Mouse (Mus musculus): ENCODE measurements around the gene S100a13. TPM values are rescaled to one million over a fixed set of nuclear protein-coding genes. Genes with fewer than 3 reads are reported as not detected.
A peak's percentile ranks its signal among the peaks of the same experiment; 100 is the strongest.

S100a13 gene
- polyA plus RNA-seq, 1 experiment from 2014 or later, result 17.4 TPM

GRCm38 (mm10) chr3:90509747-90510123, 4.5 kb upstream of the S100a13 start:
- WGBS, result 18% methylated on average over 2 of the region's 2 CpGs
- H3K9ac ChIP-seq, result 0 out of 2 replicates have a peak overlapping the region, but pooled peaks have one; percentile 5
- no peaks in the 10 kb centered on the region for H3K9me3 ChIP-seq
- H3K27ac ChIP-seq, result peak overlapping the region; percentile 91
- peak overlapping the region; percentile 79 for H3K4me2 ChIP-seq (replicated peaks)
- peaks cover 27% of the 10 kb centered on the region for H3K36me3 ChIP-seq
- H3K27me3 ChIP-seq, result peaks cover 16% of the 10 kb centered on the region
- H3K4me1 ChIP-seq, result peaks cover 16% of the 10 kb centered on the region
- peak overlapping the region; percentile 90 for H3K4me3 ChIP-seq
- no peak for ATAC-seq (ENCODE audit: insufficient number of reproducible peaks, insufficient read depth, low FRiP score, low TSS enrichment)

- Histone ChIP-seq H3K9me3 (no peaks in the 10 kb centered on the region), H3K36me3 (peaks cover 4% of the 10 kb centered on the region; the same call in 1 of the 2 replicates), H3K4me1 (peaks cover 24% of the 10 kb centered on the region), H3K9ac (no peak overlapping the region), H3K27me3 (peaks cover 20% of the 10 kb centered on the region), H3K4me3 (no peak overlapping the region), H3K4me2 (replicated peaks) (no peak overlapping the region), H3K27ac (no peak overlapping the region)
- 84% methylated on average over 5 of the region's 5 CpGs for WGBS
- no peak for ATAC-seq (ENCODE audit: insufficient number of reproducible peaks, insufficient read depth, low FRiP score, low TSS enrichment)
Measured at GRCm38 (mm10) chr3:90512276-90512675, 2.0 kb upstream of the S100a13 start.

GRCm38 (mm10) chr3:90512948-90513642, 1.1 kb upstream of the S100a13 start:
- no peak for ATAC-seq (ENCODE audit: insufficient number of reproducible peaks, insufficient read depth, low FRiP score, low TSS enrichment)
- no peak overlapping the region for H3K27ac ChIP-seq
- 71% methylated on average over 9 of the region's 9 CpGs for WGBS
- H3K27me3 ChIP-seq, result peaks cover 20% of the 10 kb centered on the region
- H3K9ac ChIP-seq, result no peak overlapping the region
- no peaks in the 10 kb centered on the region for H3K9me3 ChIP-seq
- peaks cover 16% of the 10 kb centered on the region for H3K4me1 ChIP-seq
- H3K36me3 ChIP-seq, result no peaks in the 10 kb centered on the region
- no peak overlapping the region; the same call in 1 of the 2 replicates for H3K4me2 ChIP-seq (replicated peaks)
- no peak overlapping the region for H3K4me3 ChIP-seq

- peak overlapping the region; percentile 35 for H3K4me3 ChIP-seq
- peak overlapping the region; percentile 70 for H3K4me2 ChIP-seq (replicated peaks)
- H3K9ac ChIP-seq, result peak overlapping the region; percentile 42
- H3K9me3 ChIP-seq, result no peaks in the 10 kb centered on the region
- WGBS, result 1% methylated on average over 10 of the region's 10 CpGs
- H3K36me3 ChIP-seq, result no peaks in the 10 kb centered on the region
- no peak overlapping the region for H3K27ac ChIP-seq
- H3K27me3 ChIP-seq, result peaks cover 20% of the 10 kb centered on the region
- peak; percentile 75; the same call in 1 of the 2 replicates for ATAC-seq (ENCODE audit: insufficient number of reproducible peaks, insufficient read depth, low FRiP score, low TSS enrichment)
- H3K4me1 ChIP-seq, result peaks cover 16% of the 10 kb centered on the region
Measured at GRCm38 (mm10) chr3:90514691-90515090, 456 bp downstream of the S100a13 start.

- Histone ChIP-seq H3K27me3 (peaks cover 20% of the 10 kb centered on the region), H3K27ac (no peak overlapping the region), H3K9ac (peak overlapping the region; percentile 42), H3K4me2 (replicated peaks) (peak overlapping the region; percentile 70), H3K36me3 (no peaks in the 10 kb centered on the region), H3K4me1 (peaks cover 16% of the 10 kb centered on the region), H3K9me3 (no peaks in the 10 kb centered on the region), H3K4me3 (peak overlapping the region; percentile 35)
- WGBS, result 36% methylated on average over 1 of the region's 1 CpGs
- no peak for ATAC-seq (ENCODE audit: insufficient number of reproducible peaks, insufficient read depth, low FRiP score, low TSS enrichment)
Measured at GRCm38 (mm10) chr3:90515242-90515641, 1.0 kb downstream of the S100a13 start.

GRCm38 (mm10) chr3:90515789-90516188, 1.6 kb downstream of the S100a13 start:
- Histone ChIP-seq H3K27ac (no peak overlapping the region), H3K36me3 (no peaks in the 10 kb centered on the region), H3K9me3 (no peaks in the 10 kb centered on the region), H3K4me1 (peaks cover 16% of the 10 kb centered on the region), H3K27me3 (peaks cover 20% of the 10 kb centered on the region), H3K4me3 (no peak overlapping the region), H3K9ac (no peak overlapping the region), H3K4me2 (replicated peaks) (no peak overlapping the region)
- no peak for ATAC-seq (ENCODE audit: insufficient number of reproducible peaks, insufficient read depth, low FRiP score, low TSS enrichment)
- 90% methylated on average over 4 of the region's 4 CpGs for WGBS

GRCm38 (mm10) chr3:90517711-90518110, 3.5 kb downstream of the S100a13 start:
- ATAC-seq (ENCODE audit: insufficient number of reproducible peaks, insufficient read depth, low FRiP score, low TSS enrichment), result no peak
- Histone ChIP-seq H3K36me3 (no peaks in the 10 kb centered on the region), H3K4me2 (replicated peaks) (no peak overlapping the region), H3K9me3 (no peaks in the 10 kb centered on the region), H3K4me3 (no peak overlapping the region), H3K27me3 (peaks cover 16% of the 10 kb centered on the region), H3K27ac (no peak overlapping the region), H3K4me1 (peaks cover 16% of the 10 kb centered on the region), H3K9ac (no peak overlapping the region)
- 80% methylated on average over 4 of the region's 4 CpGs for WGBS

GRCm38 (mm10) chr3:90525421-90525820, 11.2 kb downstream of the S100a13 start:
- Histone ChIP-seq H3K9me3 (no peaks in the 10 kb centered on the region), H3K4me3 (no peak overlapping the region), H3K4me2 (replicated peaks) (no peak overlapping the region), H3K27me3 (no peaks in the 10 kb centered on the region), H3K9ac (no peak overlapping the region), H3K27ac (no peak overlapping the region), H3K4me1 (no peaks in the 10 kb centered on the region), H3K36me3 (no peaks in the 10 kb centered on the region)
- 58% methylated on average over 4 of the region's 4 CpGs for WGBS
- ATAC-seq (ENCODE audit: insufficient number of reproducible peaks, insufficient read depth, low FRiP score, low TSS enrichment), result no peak

GRCm38 (mm10) chr3:90526076-90526475, 11.8 kb downstream of the S100a13 start:
- no peak overlapping the region for H3K4me2 ChIP-seq (replicated peaks)

GRCm38 (mm10) chr3:90526580-90526979, 12.3 kb downstream of the S100a13 start, which contains the start of gene S100a14:
Gene S100a14 (plus strand): TSS chr3:90526856.
- Histone ChIP-seq H3K27ac (no peak within 1 kb of the TSS), H3K36me3 (no peaks in the 10 kb centered on the region), H3K4me2 (replicated peaks) (no peak within 1 kb of the TSS), H3K9ac (no peak within 1 kb of the TSS), H3K4me1 (no peaks in the 10 kb centered on the region), H3K4me3 (no peak within 1 kb of the TSS), H3K27me3 (no peaks in the 10 kb centered on the region), H3K9me3 (no peaks in the 10 kb centered on the region)
- 75% methylated on average over 5 of the region's 5 CpGs for WGBS
- ATAC-seq (ENCODE audit: insufficient number of reproducible peaks, insufficient read depth, low FRiP score, low TSS enrichment), result peak; percentile 65; the same call in 1 of the 2 replicates

More at GRCm38 (mm10) chr3:90526076-90526475, 11.8 kb downstream of the S100a13 start:
- WGBS, result 73% methylated on average over 2 of the region's 2 CpGs
- Histone ChIP-seq H3K36me3 (no peaks in the 10 kb centered on the region), H3K4me1 (no peaks in the 10 kb centered on the region), H3K9ac (no peak overlapping the region), H3K4me3 (no peak overlapping the region), H3K9me3 (no peaks in the 10 kb centered on the region), H3K27me3 (no peaks in the 10 kb centered on the region), H3K27ac (no peak overlapping the region)
- ATAC-seq (ENCODE audit: insufficient number of reproducible peaks, insufficient read depth, low FRiP score, low TSS enrichment), result no peak

GRCm38 (mm10) chr3:90527291-90527873, 13.1 kb downstream of the S100a13 start:
- H3K4me1 ChIP-seq, result no peaks in the 10 kb centered on the region
- no peaks in the 10 kb centered on the region for H3K36me3 ChIP-seq
- WGBS, result 92% methylated on average over 7 of the region's 7 CpGs
- ATAC-seq (ENCODE audit: insufficient number of reproducible peaks, insufficient read depth, low FRiP score, low TSS enrichment), result no peak
- no peak overlapping the region for H3K4me3 ChIP-seq
- H3K27me3 ChIP-seq, result no peaks in the 10 kb centered on the region
- H3K27ac ChIP-seq, result no peak overlapping the region
- H3K9ac ChIP-seq, result no peak overlapping the region
- H3K4me2 ChIP-seq (replicated peaks), result no peak overlapping the region
- H3K9me3 ChIP-seq, result no peaks in the 10 kb centered on the region

GRCm38 (mm10) chr3:90531713-90532112, 17.5 kb downstream of the S100a13 start:
- Histone ChIP-seq H3K9me3 (no peaks in the 10 kb centered on the region), H3K4me1 (no peaks in the 10 kb centered on the region), H3K36me3 (no peaks in the 10 kb centered on the region), H3K9ac (no peak overlapping the region), H3K27me3 (no peaks in the 10 kb centered on the region), H3K4me2 (replicated peaks) (no peak overlapping the region), H3K4me3 (no peak overlapping the region), H3K27ac (no peak overlapping the region)
- 67% methylated on average over 5 of the region's 5 CpGs for WGBS
- no peak for ATAC-seq (ENCODE audit: insufficient number of reproducible peaks, insufficient read depth, low FRiP score, low TSS enrichment)

All from embryonic facial prominence, embryonic 12.5 days (tissue).